Mouse (Mus musculus) gastrocnemius, postnatal 25 days (tissue): Measurements from ENCODE around the gene Hyal1. TPM values are rescaled to one million over a fixed set of nuclear protein-coding genes. Genes with fewer than 3 reads are reported as not detected.
"Not testable (repeated sequence)": the region's sequence is repeated elsewhere in the genome, so short reads cannot be mapped to it uniquely, and the experiment has no call there.

Experiments
- DNase-seq: peaks from one replicate; pipeline ENCODE4 v3.0.0; 2022
- total RNA-seq, 2 experiments: library from RNA; stranded (reverse); gene quantifications; 1 replicate in 1 of 2; 2 replicates in 1 of 2; pipeline ENCODE4 v1.2.3; 2021

The Hyal1 gene
- total RNA-seq, 2 experiments from 2014 or later, result 2.2 to 2.3 TPM

GRCm38 (mm10) chr9:107571534-107572326 is 5.0 kb upstream of the Hyal1 start:
- no peak for DNase-seq

- no peak for DNase-seq
These were observed 4.4 kb upstream of the Hyal1 start for GRCm38 (mm10) chr9:107572327-107572662.

GRCm38 (mm10) chr9:107573774-107574173 is 3.0 kb upstream of the Hyal1 start:
- not testable (repeated sequence) for DNase-seq

- DNase-seq, result no peak
These were observed 959 bp upstream of the Hyal1 start for GRCm38 (mm10) chr9:107575579-107576356.

- DNase-seq, result no peak
These were observed 1.1 kb downstream of the Hyal1 start for GRCm38 (mm10) chr9:107577871-107578270.

- DNase-seq, result no peak
These were observed 1.9 kb downstream of the Hyal1 start, which contains the start of gene Naa80 for GRCm38 (mm10) chr9:107578587-107578986. Naa80 (plus strand) TSS chr9:107578887.

GRCm38 (mm10) chr9:107579023-107579900 is 2.5 kb downstream of the Hyal1 start:
- DNase-seq, result no peak

GRCm38 (mm10) chr9:107580501-107581317 is 4.0 kb downstream of the Hyal1 start, which contains the start of gene Hyal3:
Hyal3 (plus strand) TSS chr9:107580818.
- DNase-seq, result peak; percentile 90

GRCm38 (mm10) chr9:107581584-107581983 is 4.9 kb downstream of the Hyal1 start:
- no peak for DNase-seq

GRCm38 (mm10) chr9:107582509-107583062 is 5.9 kb downstream of the Hyal1 start:
- no peak for DNase-seq

GRCm38 (mm10) chr9:107583174-107583573 is 6.4 kb downstream of the Hyal1 start:
- no peak for DNase-seq

- DNase-seq, result no peak
These were observed 9.8 kb downstream of the Hyal1 start for GRCm38 (mm10) chr9:107586504-107586903.

- DNase-seq, result peak; percentile 98
These were observed 10.5 kb downstream of the Hyal1 start, which contains the start of gene Ifrd2 for GRCm38 (mm10) chr9:107586974-107587832. Ifrd2 (plus strand) TSS chr9:107587642.

- DNase-seq, result peak; percentile 58
These were observed 11.3 kb downstream of the Hyal1 start for GRCm38 (mm10) chr9:107587833-107588639.

GRCm38 (mm10) chr9:107590058-107590772 is 13.5 kb downstream of the Hyal1 start:
- peak; percentile 81 for DNase-seq

GRCm38 (mm10) chr9:107590773-107591060 is 14.0 kb downstream of the Hyal1 start:
- no peak for DNase-seq

- peak; percentile 88 for DNase-seq
These were observed 16.6 kb downstream of the Hyal1 start for GRCm38 (mm10) chr9:107593101-107593976.
